ENCODE assay signal across 28 mouse cellular contexts in genomic region chr7:121871631-121872030, GRCm38 (mm10). TPM values are rescaled to one million over a fixed set of nuclear protein-coding genes. Genes with fewer than 3 reads are reported as not detected.
DNase-seq lines count a peak whose midpoint lies in the region; ATAC-seq and TF ChIP-seq lines count a peak whose summit lies in the region.
"Had no signal": no experiment of that assay in that cellular context is flagged by ENCODE, and none has a peak within 500 bp of the region (broad histone marks: within the 10 kb centered on the region; RNA-seq: fewer than 3 reads in every experiment).

No protein-coding gene starts in this region.

- 67% methylated on average over 2 of the region's 3 CpGs for WGBS in kidney, adult 2 months

- no peaks in the 10 kb centered on the region for H3K36me3 ChIP-seq in kidney, adult 2 months (ENCODE audit: control insufficient read depth, insufficient read depth, low read length)
- no peaks in the 10 kb centered on the region for H3K36me3 ChIP-seq in splenic B cell, adult 2 months (ENCODE audit: control insufficient read depth, insufficient read depth, low read length, poor library complexity, severe bottlenecking)
- H3K36me3 ChIP-seq: embryonic facial prominence, embryonic 12.5 days; embryonic facial prominence, embryonic 15.5 days; heart, embryonic 10.5 days; heart, embryonic 13.5 days; hindbrain, embryonic 12.5 days; hindbrain, embryonic 15.5 days had no signal

- no peak for DNase-seq in kidney, adult 2 months
- no peak for DNase-seq in kidney, adult 8-10 months
- peak; percentile 44 for DNase-seq in A20 (ENCODE audit: low read depth, low spot score)
- peak; percentile 12 for DNase-seq in splenic B cell, adult 2 months (ENCODE audit: low read depth, low spot score)
- DNase-seq in neural tube, embryonic 10.5 days (ENCODE audit: extremely low spot score, low spot score) = no peak
- DNase-seq in thymus, postnatal 36 days = no peak
- DNase-seq: adrenal gland, adult 2 months; adrenal gland, postnatal 14 days; B cell, adult 2 months; cerebellum, adult 11-12 months; cerebellum, adult 8-10 months; cerebellum, postnatal 10 days; cerebellum, postnatal 36 days; forebrain, postnatal 0 days; gastrocnemius, adult 2 months; gastrocnemius, postnatal 14 days; heart, adult 2 months; heart, postnatal 14 days; heart, postnatal 4 days had no signal

- peak; percentile 76 for ATAC-seq in common myeloid progenitor, adult 5-6 weeks (replicated peaks; ENCODE audit: low read depth, poor library complexity, severe bottlenecking)
- ATAC-seq: forebrain, embryonic 14.5 days; forebrain, postnatal 0 days had no signal

- no peak overlapping the region for H3K4me3 ChIP-seq in kidney, adult 2 months (ENCODE audit: insufficient read depth, low read depth, low read length)
- H3K4me3 ChIP-seq: embryonic facial prominence, embryonic 12.5 days; embryonic facial prominence, embryonic 15.5 days; gastrocnemius, adult 2 months; heart, adult 2 months; heart, embryonic 10.5 days; heart, embryonic 13.5 days; hindbrain, embryonic 12.5 days; hindbrain, embryonic 15.5 days had no signal

- H3K27me3 ChIP-seq in kidney, adult 2 months (replicated peaks; ENCODE audit: control insufficient read depth, insufficient read depth, low read length) = no peaks in the 10 kb centered on the region
- H3K27me3 ChIP-seq in splenic B cell, adult 2 months (ENCODE audit: control insufficient read depth, insufficient read depth, low read length, poor library complexity, severe bottlenecking) = no peaks in the 10 kb centered on the region
- H3K27me3 ChIP-seq: embryonic facial prominence, embryonic 15.5 days had no signal

- no peaks in the 10 kb centered on the region for H3K4me1 ChIP-seq in kidney, adult 2 months (ENCODE audit: control insufficient read depth, insufficient read depth, low read length)
- H3K4me1 ChIP-seq: heart, embryonic 13.5 days; hindbrain, embryonic 15.5 days had no signal

- H3K27ac ChIP-seq in kidney, adult 2 months (ENCODE audit: insufficient read depth, low read depth, low read length) = peak overlapping the region; percentile 67; the same call in 1 of the 2 replicates
- H3K27ac ChIP-seq: embryonic facial prominence, embryonic 12.5 days; embryonic facial prominence, embryonic 15.5 days; gastrocnemius, adult 2 months; heart, adult 2 months; heart, embryonic 10.5 days; heart, embryonic 13.5 days; hindbrain, embryonic 12.5 days; hindbrain, embryonic 15.5 days had no signal

- no peak for TF ChIP-seq POLR2A in kidney, adult 2 months (IDR thresholded peaks at IDR 0.05; ENCODE audit: low read depth, low read length)

- no peak for TF ChIP-seq CTCF in kidney, adult 2 months (conservative IDR thresholded peaks at IDR 0.05; ENCODE audit: insufficient read depth, insufficient read length, low read depth, low read length)

RNA-seq across cellular contexts. Expression of gene Scnn1b, which starts 6.8 kb away (rescaled TPM):
- polyA plus RNA-seq in kidney, adult 2 months (2012; rRNA removed) = 74.7 and 92.7 TPM in 2 replicates
- not detected in 2 replicates for total RNA-seq in common myeloid progenitor, adult 5-6 weeks (2017)
- total RNA-seq: adrenal gland, adult 2 months; adrenal gland, postnatal 14 days; heart, adult 2 months; MEL had no signal

Comparison
In these comparisons a context has a peak if more than half of its experiments do, and no peak if none do; other contexts are left out.
1. DNase-seq: peak in A20 (single experiment) and splenic B cell, adult 2 months (single experiment); none in kidney, adult 2 months (single experiment), kidney, adult 8-10 months (0 of 2), neural tube, embryonic 10.5 days (single experiment) and thymus, postnatal 36 days (0 of 2).